ENCODE assay signal across 16 mouse cellular contexts in genomic region chr5:124851572-124851971, GRCm38 (mm10). TPM values are rescaled to one million over a fixed set of nuclear protein-coding genes. Genes with fewer than 3 reads are reported as not detected.
DNase-seq lines count a peak whose midpoint lies in the region; ATAC-seq and TF ChIP-seq lines count a peak whose summit lies in the region.
"Had no signal": no experiment of that assay in that cellular context is flagged by ENCODE, and none has a peak within 500 bp of the region (broad histone marks: within the 10 kb centered on the region; RNA-seq: fewer than 3 reads in every experiment).

No protein-coding gene starts in this region.

- H3K4me3 ChIP-seq in embryonic facial prominence, embryonic 11.5 days (ENCODE audit: low read depth, low read length) = no peak overlapping the region
- no peak overlapping the region for H3K4me3 ChIP-seq in embryonic facial prominence, embryonic 10.5 days
- H3K4me3 ChIP-seq in lung, embryonic 14.5 days (ENCODE audit: low read depth, low read length) = no peak overlapping the region
- H3K4me3 ChIP-seq in stomach, embryonic 15.5 days (replicated peaks) = no peak overlapping the region
- H3K4me3 ChIP-seq: liver, embryonic 13.5 days; megakaryocyte, embryonic 14.5 days had no signal

- H3K27me3 ChIP-seq in embryonic facial prominence, embryonic 11.5 days (ENCODE audit: control insufficient read depth, insufficient read depth, low read length) = no peaks in the 10 kb centered on the region
- H3K27me3 ChIP-seq in embryonic facial prominence, embryonic 10.5 days (replicated peaks; ENCODE audit: low read depth, poor library complexity, severe bottlenecking) = no peaks in the 10 kb centered on the region
- H3K27me3 ChIP-seq in lung, embryonic 14.5 days (ENCODE audit: insufficient read depth, low read length) = no peaks in the 10 kb centered on the region
- no peaks in the 10 kb centered on the region for H3K27me3 ChIP-seq in stomach, embryonic 15.5 days (replicated peaks)
- H3K27me3 ChIP-seq: megakaryocyte, embryonic 14.5 days had no signal

- no peak overlapping the region for H3K4me2 ChIP-seq in embryonic facial prominence, embryonic 11.5 days (ENCODE audit: low read depth, low read length)
- H3K4me2 ChIP-seq in lung, embryonic 14.5 days = no peak overlapping the region
- H3K4me2 ChIP-seq in stomach, embryonic 15.5 days = no peak overlapping the region
- H3K4me2 ChIP-seq: liver, embryonic 13.5 days had no signal

- H3K9ac ChIP-seq in embryonic facial prominence, embryonic 11.5 days (replicated peaks; ENCODE audit: low read length) = no peak overlapping the region
- no peak overlapping the region for H3K9ac ChIP-seq in lung, embryonic 14.5 days
- H3K9ac ChIP-seq in stomach, embryonic 15.5 days = no peak overlapping the region
- H3K9ac ChIP-seq: liver, embryonic 13.5 days had no signal

- H3K9me3 ChIP-seq in embryonic facial prominence, embryonic 11.5 days (replicated peaks; ENCODE audit: control insufficient read depth, low read length) = no peaks in the 10 kb centered on the region
- H3K9me3 ChIP-seq in embryonic facial prominence, embryonic 10.5 days = no peaks in the 10 kb centered on the region
- no peaks in the 10 kb centered on the region for H3K9me3 ChIP-seq in lung, embryonic 14.5 days (ENCODE audit: low read depth, low read length)
- no peaks in the 10 kb centered on the region for H3K9me3 ChIP-seq in stomach, embryonic 15.5 days
- H3K9me3 ChIP-seq: liver, embryonic 13.5 days; megakaryocyte, embryonic 14.5 days had no signal

- DNase-seq in embryonic facial prominence, embryonic 11.5 days (ENCODE audit: low spot score) = peak; percentile 26
- DNase-seq in embryonic facial prominence, embryonic 10.5 days (ENCODE audit: low spot score) = no peak
- DNase-seq in lung, embryonic 14.5 days = peak; percentile 15
- DNase-seq in lung, postnatal 4 days = no peak
- DNase-seq in brain, adult 2 months (ENCODE audit: low read depth, low spot score) = peak; percentile 69
- DNase-seq in MN1 (ENCODE audit: low spot score) = no peak
- DNase-seq: heart, postnatal 14 days; kidney, adult 8-10 months; liver, embryonic 13.5 days; right cerebral cortex, postnatal 14 days had no signal

- H3K4me1 ChIP-seq in embryonic facial prominence, embryonic 11.5 days (ENCODE audit: control insufficient read depth, insufficient read depth, low read length) = no peaks in the 10 kb centered on the region
- H3K4me1 ChIP-seq in embryonic facial prominence, embryonic 10.5 days = peaks cover 31% of the 10 kb centered on the region
- H3K4me1 ChIP-seq in lung, embryonic 14.5 days (ENCODE audit: insufficient read depth) = 0 out of 2 replicates have a peak, but pooled peaks cover 2% of the 10 kb centered on the region
- H3K4me1 ChIP-seq in stomach, embryonic 15.5 days = no peaks in the 10 kb centered on the region
- H3K4me1 ChIP-seq: liver, embryonic 13.5 days had no signal

- TF ChIP-seq CTCF in lung, embryonic 14.5 days (IDR thresholded peaks at IDR 0.05; ENCODE audit: low read depth) = no peak

- H3K36me3 ChIP-seq in embryonic facial prominence, embryonic 11.5 days (replicated peaks; ENCODE audit: control insufficient read depth, insufficient read depth, low read depth, low read length) = no peaks in the 10 kb centered on the region
- H3K36me3 ChIP-seq in embryonic facial prominence, embryonic 10.5 days (replicated peaks) = no peaks in the 10 kb centered on the region
- no peaks in the 10 kb centered on the region for H3K36me3 ChIP-seq in lung, embryonic 14.5 days (ENCODE audit: insufficient read depth)
- no peaks in the 10 kb centered on the region for H3K36me3 ChIP-seq in stomach, embryonic 15.5 days
- H3K36me3 ChIP-seq: liver, embryonic 13.5 days had no signal

- ATAC-seq in embryonic facial prominence, embryonic 11.5 days (replicated peaks; ENCODE audit: insufficient number of reproducible peaks, low FRiP score, low TSS enrichment, low read depth) = no peak; the same call in 1 of the 2 replicates
- peak; percentile 60; the same call in 1 of the 2 replicates for ATAC-seq in lung, embryonic 14.5 days (ENCODE audit: insufficient read depth)
- peak; percentile 47; the same call in 1 of the 2 replicates for ATAC-seq in stomach, embryonic 15.5 days (ENCODE audit: insufficient read depth, low FRiP score, low read depth)
- ATAC-seq: activated CD4-positive, CD25-positive, alpha-beta regulatory T cell, adult 4 months; forebrain, embryonic 14.5 days; hindbrain, postnatal 0 days; midbrain, embryonic 16.5 days had no signal

- WGBS in embryonic facial prominence, embryonic 11.5 days = 39% methylated on average over 4 of the region's 4 CpGs
- WGBS in embryonic facial prominence, embryonic 10.5 days = 43% methylated on average over 4 of the region's 4 CpGs
- 39% methylated on average over 4 of the region's 4 CpGs for WGBS in lung, embryonic 14.5 days
- WGBS in stomach, embryonic 15.5 days = 62% methylated on average over 4 of the region's 4 CpGs

- H3K27ac ChIP-seq in embryonic facial prominence, embryonic 11.5 days (replicated peaks; ENCODE audit: low read depth, low read length) = no peak overlapping the region
- no peak overlapping the region for H3K27ac ChIP-seq in embryonic facial prominence, embryonic 10.5 days (replicated peaks)
- 0 out of 2 replicates have a peak overlapping the region, but pooled peaks have one; percentile 50 for H3K27ac ChIP-seq in lung, embryonic 14.5 days (ENCODE audit: low read depth)
- no peak overlapping the region for H3K27ac ChIP-seq in stomach, embryonic 15.5 days
- H3K27ac ChIP-seq: hindbrain, postnatal 0 days; liver, embryonic 13.5 days had no signal

RNA-seq across cellular contexts. Expression of gene Ccdc92, which starts 10.7 kb away (rescaled TPM):
- 13.2 and 14.4 TPM in 2 replicates for polyA plus RNA-seq in embryonic facial prominence, embryonic 11.5 days (2014; fragmentation: Nextera tagmentation; extraction: Ambion mirVana)
- polyA plus RNA-seq in embryonic facial prominence, embryonic 10.5 days (2016; fragmentation: Nextera tagmentation; extraction: Ambion mirVana) = 12.1 and 13.8 TPM in 2 replicates
- polyA plus RNA-seq in lung, embryonic 14.5 days (2014; fragmentation: Nextera tagmentation; extraction: Ambion mirVana) = 7.5 and 8.8 TPM in 2 replicates
- 7.4 and 7.5 TPM in 2 replicates for polyA plus RNA-seq in stomach, embryonic 15.5 days (2015; fragmentation: Nextera tagmentation; extraction: Ambion mirVana)

RNA-seq across cellular contexts. Expression of gene Zfp664, which starts 10.9 kb away (rescaled TPM):
- 126 and 140 TPM in 2 replicates for polyA plus RNA-seq in embryonic facial prominence, embryonic 11.5 days (2014; fragmentation: Nextera tagmentation; extraction: Ambion mirVana)
- 162 and 171 TPM in 2 replicates for polyA plus RNA-seq in embryonic facial prominence, embryonic 10.5 days (2016; fragmentation: Nextera tagmentation; extraction: Ambion mirVana)
- polyA plus RNA-seq in lung, embryonic 14.5 days (2014; fragmentation: Nextera tagmentation; extraction: Ambion mirVana) = 90.7 and 98.9 TPM in 2 replicates
- polyA plus RNA-seq in stomach, embryonic 15.5 days (2015; fragmentation: Nextera tagmentation; extraction: Ambion mirVana) = 79.9 and 94.3 TPM in 2 replicates

Comparison
In these comparisons a context has a peak if more than half of its experiments do, and no peak if none do; other contexts are left out.
1. DNase-seq: peak in embryonic facial prominence, embryonic 11.5 days (single experiment), lung, embryonic 14.5 days (single experiment) and brain, adult 2 months (single experiment); none in embryonic facial prominence, embryonic 10.5 days (single experiment), lung, postnatal 4 days (0 of 2) and MN1 (single experiment).